Mouse (Mus musculus) myocyte (in vitro differentiated cells): ENCODE data around the gene Kntc1. TPM values are rescaled to one million over a fixed set of nuclear protein-coding genes. Genes with fewer than 3 reads are reported as not detected.
A peak's percentile ranks its signal among the peaks of the same experiment; 100 is the strongest.

Source experiments
- H3K27me3 ChIP-seq: one replicate; pipeline ENCODE4 v1.6.1; 2011; ENCODE audit not compliant: control insufficient read depth, insufficient read depth, insufficient read length
- H3K36me3 ChIP-seq: one replicate; pipeline ENCODE4 v1.6.1; 2011; ENCODE audit not compliant: control insufficient read depth, insufficient read depth
- H3K4me2 ChIP-seq: one replicate; pipeline ENCODE4 v1.6.1; 2011; ENCODE audit warnings: low read depth, control low read depth
- H3K4me3 ChIP-seq: one replicate; pipeline ENCODE4 v1.5.1; 2011; ENCODE audit warnings: mild to moderate bottlenecking, control low read depth, moderate library complexity
- H3K79me2 ChIP-seq: one replicate; pipeline ENCODE4 v1.6.1; 2011; ENCODE audit not compliant: control insufficient read depth, insufficient read depth
- H3ac ChIP-seq: one replicate; pipeline ENCODE4 v1.6.1; 2011; ENCODE audit not compliant: control insufficient read depth, insufficient read length
- CEBPB ChIP-seq: IDR thresholded peaks from 2 replicates; pipeline ENCODE4 v1.6.1; 2011; ENCODE audit warnings: mild to moderate bottlenecking, moderate library complexity; ENCODE audit not compliant: poor library complexity, insufficient read depth, severe bottlenecking
- E2F4 ChIP-seq: IDR thresholded peaks from one replicate; pipeline ENCODE4 v1.6.1; 2011; ENCODE audit warnings: mild to moderate bottlenecking, control low read depth, moderate library complexity; ENCODE audit not compliant: insufficient read depth
- MAX ChIP-seq: IDR thresholded peaks from one replicate; pipeline ENCODE4 v1.6.1; 2011; ENCODE audit warnings: low read depth, mild to moderate bottlenecking, control low read depth
- MYOD1 ChIP-seq, 3 experiments: IDR thresholded peaks; one replicate each; pipeline ENCODE4 v1.6.1; 2011; ENCODE audit warnings: control low read depth in 2 of 3, low read depth in 2 of 3, mild to moderate bottlenecking in 2 of 3, moderate library complexity in 1 of 3; ENCODE audit not compliant: insufficient read length in 2 of 3, control insufficient read depth in 1 of 3
- MYOG ChIP-seq, 3 experiments: IDR thresholded peaks; one replicate each; pipeline ENCODE4 v1.6.1; 2011; ENCODE audit warnings: control low read depth in 2 of 3, low read depth in 2 of 3, mild to moderate bottlenecking in 2 of 3; ENCODE audit not compliant: insufficient read length in 2 of 3, control insufficient read depth in 1 of 3, insufficient read depth in 1 of 3
- POLR2A ChIP-seq: IDR thresholded peaks from one replicate; pipeline ENCODE4 v1.6.1; 2011; ENCODE audit warnings: low read depth, mild to moderate bottlenecking, control low read depth, moderate library complexity; ENCODE audit not compliant: insufficient read length
- POLR2AphosphoS2 ChIP-seq: IDR thresholded peaks from one replicate; pipeline ENCODE4 v1.6.1; 2011; ENCODE audit warnings: low read depth, control low read depth; ENCODE audit not compliant: insufficient read length
- REST ChIP-seq: IDR thresholded peaks from one replicate; pipeline ENCODE4 v1.6.1; 2011; ENCODE audit warnings: mild to moderate bottlenecking, control low read depth, moderate library complexity; ENCODE audit not compliant: insufficient read depth, insufficient read length
- SRF ChIP-seq: IDR thresholded peaks from one replicate; pipeline ENCODE4 v1.6.1; 2011; ENCODE audit warnings: low read depth; ENCODE audit not compliant: control insufficient read depth, insufficient read length
- TCF12 ChIP-seq: IDR thresholded peaks from one replicate; pipeline ENCODE4 v1.6.1; 2011; ENCODE audit warnings: mild to moderate bottlenecking, control low read depth; ENCODE audit not compliant: poor library complexity, insufficient read depth, severe bottlenecking
- TCF3 ChIP-seq: IDR thresholded peaks from one replicate; pipeline ENCODE4 v1.6.1; 2011; ENCODE audit warnings: low read depth, control low read depth; ENCODE audit not compliant: insufficient read length
- USF1 ChIP-seq: IDR thresholded peaks from one replicate; pipeline ENCODE4 v1.6.1; 2011; ENCODE audit warnings: low read depth, mild to moderate bottlenecking, control low read depth, moderate library complexity
- polyA plus RNA-seq: library from polyadenylated mRNA; unstranded; fragments of >200 nt; fragmentation: generic; extraction: Trizol; gene quantifications from one replicate; pipeline ENCODE4 v1.2.1, GENCODE M21; 2012; ENCODE audit warnings: missing spikeins

The Kntc1 gene
- 6.5 TPM for polyA plus RNA-seq

DNA sequence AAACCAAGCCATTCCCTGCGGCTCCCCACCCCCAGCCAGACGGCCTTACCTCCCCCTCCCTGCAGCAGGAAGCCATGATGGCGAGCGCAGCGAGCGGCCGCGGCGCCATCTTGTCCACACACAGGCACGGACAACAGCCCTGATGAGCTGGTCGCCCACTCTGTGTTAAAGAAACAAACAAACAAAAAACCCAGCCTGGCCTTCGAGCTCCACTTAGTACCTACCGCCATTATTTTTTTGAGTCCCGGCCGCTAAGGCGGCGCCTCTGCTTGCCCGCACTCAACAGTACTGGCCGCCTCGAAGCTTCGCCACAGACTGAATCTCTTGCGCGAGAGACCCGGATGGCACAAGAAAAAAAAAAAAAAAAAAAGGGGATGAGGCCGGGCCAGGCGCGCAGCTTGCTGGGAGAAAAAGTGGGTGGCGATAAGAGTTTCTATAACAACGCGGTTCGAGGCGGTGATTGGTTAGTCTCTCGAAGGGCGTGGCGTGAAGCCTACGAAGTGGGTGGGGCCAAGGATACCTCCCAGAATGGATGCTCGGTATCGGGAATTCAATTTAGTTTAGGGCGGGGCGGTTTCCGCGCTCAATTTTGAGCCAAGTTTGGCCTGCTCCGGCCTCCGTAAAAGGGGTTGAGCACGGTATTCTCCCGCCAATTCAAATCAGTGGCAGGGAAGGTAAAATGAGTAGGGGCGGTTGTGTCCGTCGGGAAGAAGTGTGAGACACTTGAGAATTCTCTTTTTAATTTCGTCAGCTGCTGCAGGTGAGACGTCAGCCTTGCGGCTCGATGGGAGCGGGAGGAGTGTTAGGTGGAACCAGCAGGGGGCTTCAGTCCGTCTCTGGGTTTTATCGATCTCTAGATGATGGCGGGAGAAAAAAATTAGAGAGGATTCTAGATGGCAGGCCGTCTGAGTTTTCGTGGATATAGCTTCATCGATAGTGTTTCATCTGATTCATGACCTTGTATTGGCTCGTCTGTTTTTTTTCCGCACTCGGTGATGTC lies at the start of gene Kntc1, which contains the start of gene Rsrc2:
Gene Kntc1 (plus strand): TSS at position 652 of the 1,000 bp plus-strand sequence.
Gene Rsrc2 (minus strand): TSS at position 350 of the 1,000 bp plus-strand sequence.
- H3ac ChIP-seq, result peak within 1 kb of the TSS; percentile 75
- H3K27me3 ChIP-seq, result no peaks in the 10 kb centered on the region
- H3K4me2 ChIP-seq, result peak within 1 kb of the TSS; percentile 92
- peak; percentile 95 for TF ChIP-seq E2F4
- TF ChIP-seq POLR2AphosphoS2, result peak; percentile 89
- no peak for TF ChIP-seq SRF
- peak; percentile 83 for TF ChIP-seq POLR2A
- H3K4me3 ChIP-seq, result peak within 1 kb of the TSS; percentile 96
- H3K36me3 ChIP-seq, result peaks cover 7% of the 10 kb centered on the region
- H3K79me2 ChIP-seq, result peaks cover 56% of the 10 kb centered on the region

DNA sequence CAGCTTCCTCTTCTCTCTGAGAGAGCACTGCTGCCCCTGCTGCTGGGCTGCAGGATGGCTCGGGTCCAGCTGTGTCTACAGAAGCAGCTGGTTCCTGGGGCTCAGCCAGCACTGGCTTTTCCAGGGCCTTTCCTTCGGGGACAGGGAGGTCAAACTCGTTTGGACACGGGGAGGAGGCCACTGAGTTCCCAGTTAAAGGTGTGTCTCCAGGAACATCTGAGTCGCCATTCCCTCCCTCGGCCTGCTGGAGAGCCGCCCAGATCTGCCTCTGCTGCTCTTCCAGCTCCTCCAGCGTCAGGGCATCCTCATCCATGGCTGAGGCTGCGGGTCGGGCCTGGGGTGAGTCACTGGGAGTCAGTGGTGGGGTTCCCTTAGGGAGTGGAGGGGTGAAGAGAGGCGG lies 48.9 kb upstream of the Kntc1 start:
- Histone ChIP-seq H3K79me2 (no peaks in the 10 kb centered on the region), H3K4me2 (no peak overlapping the region), H3ac (no peak overlapping the region), H3K4me3 (no peak overlapping the region), H3K36me3 (peaks cover 40% of the 10 kb centered on the region), H3K27me3 (no peaks in the 10 kb centered on the region)
- TF ChIP-seq REST (no peak), TCF3 (no peak), POLR2A (no peak), SRF (no peak), USF1 (no peak), MYOG (IDR thresholded peaks at IDR 0.05; ENCODE audit: control insufficient read depth in 1 of 3, insufficient read depth in 1 of 3, insufficient read length in 2 of 3, low read depth in 2 of 3) (no peak), MAX (no peak), MYOD1 (IDR thresholded peaks at IDR 0.05; ENCODE audit: control insufficient read depth in 1 of 3, insufficient read length in 2 of 3, low read depth in 2 of 3) (no peak), POLR2AphosphoS2 (no peak), CEBPB (no peak), E2F4 (no peak), TCF12 (no peak)

DNA sequence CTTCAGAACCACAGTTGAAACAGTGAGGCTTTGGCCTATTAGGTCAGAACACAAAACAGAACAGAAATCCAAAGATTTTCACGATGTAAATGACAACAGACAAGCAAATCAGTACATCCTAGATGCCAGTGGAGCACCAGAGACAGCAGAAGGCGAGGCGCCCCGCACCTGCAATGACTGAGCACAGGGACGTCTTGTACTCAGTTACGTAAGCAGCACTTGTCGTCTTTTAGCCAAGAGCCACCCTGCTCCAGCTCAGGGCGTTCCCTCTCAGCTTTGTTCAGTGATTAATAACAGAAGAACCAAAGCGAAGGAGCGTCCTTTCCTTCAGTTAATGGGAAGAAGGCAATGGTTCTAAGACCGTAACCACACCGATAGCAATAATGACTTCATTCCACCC lies 40.9 kb upstream of the Kntc1 start:
- Histone ChIP-seq H3K79me2 (no peaks in the 10 kb centered on the region), H3ac (no peak overlapping the region), H3K36me3 (peaks cover 68% of the 10 kb centered on the region), H3K4me2 (no peak overlapping the region), H3K27me3 (no peaks in the 10 kb centered on the region), H3K4me3 (no peak overlapping the region)
- TF ChIP-seq TCF3 (no peak), REST (no peak), CEBPB (no peak), SRF (no peak), USF1 (no peak), MYOG (IDR thresholded peaks at IDR 0.05; ENCODE audit: control insufficient read depth in 1 of 3, insufficient read depth in 1 of 3, insufficient read length in 2 of 3, low read depth in 2 of 3) (no peak), MAX (no peak), POLR2A (no peak), E2F4 (no peak)

DNA sequence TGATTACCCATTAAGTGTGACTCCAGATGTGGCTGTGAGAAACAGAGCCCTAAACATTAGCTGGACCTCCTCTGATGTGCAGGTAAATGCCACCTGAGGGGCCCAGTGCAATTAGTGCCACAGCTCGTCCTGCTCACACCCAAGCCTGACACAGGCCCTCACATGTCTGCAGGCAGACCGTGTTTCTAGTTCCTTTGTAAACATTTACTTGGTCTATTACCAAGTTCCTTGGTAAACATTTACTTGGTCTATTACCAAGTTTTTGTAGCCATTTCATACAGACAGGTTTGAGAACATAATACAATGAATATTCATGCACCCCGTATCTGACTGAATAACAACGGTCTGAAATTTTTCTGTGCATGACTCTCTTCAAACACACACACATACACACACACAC lies 39.9 kb upstream of the Kntc1 start:
- no peaks in the 10 kb centered on the region for H3K27me3 ChIP-seq
- no peak overlapping the region for H3K4me2 ChIP-seq
- no peaks in the 10 kb centered on the region for H3K79me2 ChIP-seq
- TF ChIP-seq SRF, result no peak
- TF ChIP-seq E2F4, result no peak
- TF ChIP-seq MAX, result no peak
- TF ChIP-seq MYOG (IDR thresholded peaks at IDR 0.05; ENCODE audit: control insufficient read depth in 1 of 3, insufficient read depth in 1 of 3, insufficient read length in 2 of 3, low read depth in 2 of 3), result no peak
- TF ChIP-seq TCF12, result no peak
- no peak for TF ChIP-seq POLR2AphosphoS2
- TF ChIP-seq CEBPB, result no peak
- TF ChIP-seq USF1, result no peak
- TF ChIP-seq POLR2A, result no peak
- TF ChIP-seq MYOD1 (IDR thresholded peaks at IDR 0.05; ENCODE audit: control insufficient read depth in 1 of 3, insufficient read length in 2 of 3, low read depth in 2 of 3), result no peak
- no peak for TF ChIP-seq TCF3
- no peak for TF ChIP-seq REST
- no peak overlapping the region for H3ac ChIP-seq
- H3K36me3 ChIP-seq, result peaks cover 71% of the 10 kb centered on the region
- H3K4me3 ChIP-seq, result no peak overlapping the region

DNA sequence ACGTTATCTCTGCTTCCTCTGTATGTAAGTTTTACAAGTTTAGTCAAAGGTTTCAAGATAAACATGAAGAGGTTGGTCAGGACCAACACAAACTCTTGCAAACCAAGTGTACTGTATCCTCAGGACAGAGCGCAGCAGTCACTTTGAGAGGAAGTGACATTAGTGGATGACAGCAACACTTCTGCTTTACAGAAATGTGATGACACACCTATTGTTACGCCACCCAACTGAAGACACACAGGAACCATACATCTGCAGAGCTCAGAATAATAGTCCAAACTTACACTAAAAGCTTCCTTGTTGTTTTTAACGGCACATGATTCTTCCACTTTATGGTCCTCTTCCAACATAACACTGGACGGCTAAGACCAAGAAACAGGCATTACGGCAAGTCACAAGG lies 35.7 kb upstream of the Kntc1 start:
- Histone ChIP-seq H3K4me2 (no peak overlapping the region), H3K36me3 (peaks cover 44% of the 10 kb centered on the region), H3K4me3 (no peak overlapping the region), H3ac (no peak overlapping the region), H3K27me3 (no peaks in the 10 kb centered on the region), H3K79me2 (peaks cover 23% of the 10 kb centered on the region)
- TF ChIP-seq E2F4 (no peak), TCF12 (no peak), MYOD1 (IDR thresholded peaks at IDR 0.05; ENCODE audit: control insufficient read depth in 1 of 3, insufficient read length in 2 of 3, low read depth in 2 of 3) (no peak), REST (no peak), USF1 (no peak), SRF (no peak)
